Mouse (Mus musculus) megakaryocyte, embryonic 14.5 days (primary cell): ENCODE measurements around the gene Slc2a6.

Experiments
- FLI1 ChIP-seq: IDR thresholded peaks from 2 replicates; pipeline ENCODE4 v1.6.1; 2012; ENCODE audit warnings: low read length, inconsistent platforms, mixed read lengths
- GATA1 ChIP-seq: IDR thresholded peaks from 3 replicates; pipeline ENCODE4 v1.6.1; 2012; ENCODE audit warnings: mixed read lengths, low read length, inconsistent platforms, borderline replicate concordance

GRCm38 (mm10) chr2:27026332-27026731 is 1.5 kb downstream of the Slc2a6 start:
- TF ChIP-seq GATA1 (no peak), FLI1 (no peak)
